Mouse (Mus musculus): Measurements from ENCODE around the gene Dthd1. TPM values are rescaled to one million over a fixed set of nuclear protein-coding genes. Genes with fewer than 3 reads are reported as not detected.

Gene Dthd1
- not detected for total RNA-seq (2022)

DNA sequence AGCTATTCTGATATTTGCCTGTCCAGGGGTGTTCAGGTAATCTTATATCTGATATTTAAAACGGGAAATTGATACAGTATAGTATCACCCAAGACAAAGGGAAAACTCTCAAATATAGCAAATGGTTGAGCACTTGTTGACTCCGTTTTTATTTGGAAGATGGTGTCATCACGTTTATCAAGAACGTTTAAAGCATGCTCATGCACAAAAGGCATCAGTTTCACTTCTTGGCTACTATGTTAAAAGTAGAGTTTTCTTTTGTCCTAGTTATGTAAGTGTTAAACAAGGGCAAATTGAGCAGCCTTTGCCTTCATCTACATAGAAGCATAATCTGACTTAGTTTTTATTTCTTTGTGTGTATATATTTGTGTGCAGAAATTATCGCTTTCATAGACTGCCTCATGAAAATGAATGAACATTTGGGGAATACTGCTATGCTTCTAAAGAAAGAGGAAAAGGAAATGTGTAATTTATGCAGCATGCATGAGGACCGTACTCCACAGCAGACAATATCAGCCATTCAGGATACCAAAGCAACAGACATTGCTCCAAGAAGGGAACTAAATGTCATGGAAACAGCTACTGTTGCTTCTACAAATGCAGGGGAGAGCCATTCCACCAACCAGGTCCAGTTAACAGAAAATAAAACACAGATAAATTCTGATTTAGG, at the start of gene Dthd1:
Gene Dthd1, plus strand, starts transcription at position 422 of the 670 bp plus-strand sequence.
- no peak for DNase-seq (ENCODE audit: low spot score in 2 of 2)

DNA sequence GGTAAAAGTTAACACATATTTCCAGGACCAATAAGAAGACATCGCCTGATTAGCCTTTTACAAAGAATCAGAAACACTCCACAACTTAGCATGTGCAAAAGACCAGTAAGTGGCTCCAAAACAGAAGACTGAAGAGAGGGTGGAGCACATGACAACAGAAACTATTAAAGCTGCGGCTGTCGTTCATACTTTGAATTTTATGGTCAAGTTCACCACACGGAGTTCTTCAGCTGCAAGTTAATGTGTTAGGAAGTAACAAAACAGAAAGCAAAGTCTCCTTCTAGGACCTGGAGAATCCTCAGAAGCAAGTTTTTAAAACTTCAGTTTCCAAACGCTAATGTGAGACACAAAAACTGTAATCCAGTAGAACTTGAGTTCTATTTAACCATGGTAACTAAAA, 49.5 kb upstream of the Dthd1 start:
- no peak for DNase-seq (ENCODE audit: low spot score in 2 of 2)

DNA sequence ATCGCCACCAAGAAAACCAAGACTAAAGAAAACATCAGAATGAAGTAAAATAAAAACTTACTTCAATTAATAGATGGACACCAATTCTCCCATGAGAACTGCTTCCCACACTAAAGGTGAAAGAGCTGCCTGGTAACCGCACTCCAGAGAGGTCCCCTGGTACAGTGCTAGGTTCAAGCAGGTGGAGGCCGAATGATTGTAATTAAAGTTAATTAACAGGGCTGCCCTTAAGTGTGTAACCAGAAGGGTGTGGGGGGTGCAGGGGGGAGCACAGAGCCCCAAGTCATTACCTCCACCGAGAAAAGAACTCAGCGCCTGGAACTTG, 48.2 kb upstream of the Dthd1 start:
- no peak for DNase-seq (ENCODE audit: low spot score in 2 of 2)

DNA sequence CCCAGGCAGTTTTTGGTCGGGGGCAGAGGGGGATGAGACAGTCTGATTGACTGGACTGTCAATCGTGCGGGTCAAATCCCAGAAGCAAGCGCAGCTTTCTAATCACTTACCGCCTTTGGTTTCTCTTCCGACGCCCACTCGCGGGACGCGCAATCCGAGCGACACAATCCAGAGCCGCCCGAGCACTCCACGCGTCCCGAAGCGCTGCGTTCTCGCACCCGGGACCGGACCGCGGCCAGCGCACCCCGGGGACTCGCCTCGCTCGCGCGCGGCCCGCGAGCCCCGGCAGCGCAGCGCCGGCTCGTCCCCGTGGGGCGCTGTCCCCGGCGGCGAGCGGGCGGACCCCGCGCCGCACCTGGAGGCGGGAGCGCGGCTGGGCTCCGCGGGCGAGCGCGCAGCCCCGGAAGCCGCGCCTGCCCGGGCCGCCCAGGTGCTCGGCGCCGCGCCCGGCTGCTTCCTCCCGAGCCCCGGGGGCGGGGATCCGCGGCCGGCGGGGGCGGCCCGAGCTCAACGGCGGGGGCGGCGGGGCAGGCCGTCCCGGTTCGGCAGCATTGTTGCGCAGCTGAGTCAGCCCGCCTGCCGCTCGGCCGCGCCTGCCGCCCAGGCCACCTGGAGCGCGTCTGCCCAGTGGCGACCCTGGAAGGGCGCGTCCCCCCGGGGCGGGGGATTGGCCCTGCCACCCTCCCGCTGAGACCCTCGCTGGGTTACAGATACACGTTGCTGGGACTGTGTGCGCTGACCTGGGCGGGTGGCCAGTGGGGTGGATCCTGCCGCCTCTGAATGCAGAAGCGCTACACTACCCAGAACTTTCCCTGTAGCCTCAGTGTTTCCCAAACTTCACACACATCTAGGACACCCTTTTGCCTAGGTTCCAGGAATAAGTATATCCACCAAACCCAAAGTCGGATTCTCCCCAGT, 47.6 kb upstream of the Dthd1 start, which contains the start of gene Arap2:
Gene Arap2, minus strand, starts transcription at position 376 of the 918 bp plus-strand sequence.
- DNase-seq (ENCODE audit: low spot score in 2 of 2) = peak; percentile 20 to 24

DNA sequence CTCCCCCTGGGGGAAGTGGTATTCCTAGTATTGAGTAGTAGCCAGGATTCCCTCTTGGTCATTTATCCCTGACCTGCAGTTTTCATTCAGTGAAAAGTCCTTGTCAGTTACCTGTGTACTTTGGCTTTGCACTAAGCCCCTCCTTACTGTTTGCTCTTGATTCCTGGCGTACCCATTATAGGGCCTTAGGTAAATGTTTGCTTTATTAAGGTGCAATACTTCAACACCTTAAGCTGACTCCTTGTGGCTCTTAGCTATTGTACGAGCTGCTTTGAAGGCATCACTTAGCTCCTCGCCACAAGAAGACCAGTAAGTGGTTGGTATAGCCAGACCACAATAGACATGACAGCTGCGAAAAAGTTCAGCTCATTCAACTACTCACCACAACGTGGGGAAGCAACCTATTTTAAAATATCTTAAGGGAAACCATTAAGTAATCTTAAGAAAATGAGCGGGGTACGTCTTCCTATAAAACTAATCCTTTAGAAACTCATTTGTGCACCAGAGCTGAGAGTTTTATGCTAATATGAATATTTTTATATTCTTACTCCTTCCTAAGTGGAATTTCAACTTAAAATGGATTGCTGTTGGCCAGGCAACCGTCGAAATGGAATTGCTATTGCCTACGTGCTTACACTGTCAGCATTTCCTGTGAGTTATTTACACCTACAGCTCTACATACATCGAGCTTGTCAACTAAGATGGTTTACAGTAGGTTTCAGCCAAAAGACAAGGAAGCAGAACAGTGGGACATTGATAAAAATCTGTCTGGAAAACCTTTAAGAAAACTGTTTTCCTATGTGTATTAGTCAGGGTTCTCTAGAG, 41.6 kb upstream of the Dthd1 start:
- DNase-seq (ENCODE audit: low spot score in 2 of 2) = no peak

DNA sequence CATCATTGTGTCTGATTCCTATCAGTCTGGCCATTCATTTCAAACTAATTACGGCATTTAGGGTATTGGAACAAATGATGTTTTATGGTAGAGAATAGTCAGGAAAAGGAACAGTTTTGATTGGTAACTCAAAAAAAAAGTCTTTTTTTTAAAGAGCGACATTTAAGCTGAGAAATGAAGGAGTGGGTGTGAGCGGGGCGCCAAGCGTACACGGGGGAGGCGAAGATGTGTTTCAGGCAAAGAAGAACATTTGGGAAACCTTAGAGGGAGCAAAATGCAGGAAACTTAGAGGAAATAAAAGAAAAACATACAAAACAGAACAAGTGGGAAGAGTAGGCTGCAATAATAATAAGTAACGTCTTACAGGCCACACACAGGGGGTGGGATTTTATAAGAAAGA, 35.8 kb upstream of the Dthd1 start:
- no peak for DNase-seq (ENCODE audit: low spot score in 2 of 2)

DNA sequence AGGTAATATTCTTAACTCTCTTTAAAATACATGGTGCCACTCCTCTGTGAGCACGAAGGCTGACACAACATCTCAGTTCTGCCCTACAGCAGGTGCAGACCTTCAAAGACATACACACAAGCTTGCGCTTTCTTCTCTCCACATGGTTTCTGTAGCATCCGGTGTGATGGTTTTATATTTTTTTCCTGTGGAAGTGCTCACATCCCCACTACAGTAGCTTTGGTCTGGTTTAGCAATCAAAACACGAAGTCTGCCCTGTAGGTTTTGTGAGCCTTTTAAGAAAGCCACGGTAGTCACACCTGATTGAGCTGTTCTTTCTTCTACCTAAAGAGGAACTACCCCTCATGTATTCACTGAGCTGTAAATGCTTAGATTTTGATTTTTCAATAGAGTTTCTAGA, 34.9 kb upstream of the Dthd1 start:
- no peak for DNase-seq (ENCODE audit: low spot score in 2 of 2)

DNA sequence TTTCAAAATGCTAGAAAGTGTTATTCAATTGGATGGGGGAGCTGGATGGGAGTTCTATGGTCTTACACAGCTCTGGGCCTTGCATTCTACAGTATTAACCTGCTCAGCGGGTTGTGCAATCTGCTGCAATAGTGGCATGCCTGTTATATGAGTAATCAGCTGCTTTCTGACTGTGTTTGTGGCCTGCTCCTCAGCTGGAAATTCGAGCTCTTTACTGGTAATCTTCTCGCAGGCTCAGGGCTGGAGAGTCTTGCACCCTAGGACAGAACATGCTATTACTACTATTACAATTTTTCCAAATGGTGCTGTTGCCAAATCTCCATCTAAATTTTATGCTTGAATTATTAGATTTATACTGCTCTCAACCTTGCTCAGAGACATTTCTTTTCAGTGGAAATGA, 26.8 kb upstream of the Dthd1 start:
- DNase-seq (ENCODE audit: low spot score in 2 of 2) = no peak

DNA sequence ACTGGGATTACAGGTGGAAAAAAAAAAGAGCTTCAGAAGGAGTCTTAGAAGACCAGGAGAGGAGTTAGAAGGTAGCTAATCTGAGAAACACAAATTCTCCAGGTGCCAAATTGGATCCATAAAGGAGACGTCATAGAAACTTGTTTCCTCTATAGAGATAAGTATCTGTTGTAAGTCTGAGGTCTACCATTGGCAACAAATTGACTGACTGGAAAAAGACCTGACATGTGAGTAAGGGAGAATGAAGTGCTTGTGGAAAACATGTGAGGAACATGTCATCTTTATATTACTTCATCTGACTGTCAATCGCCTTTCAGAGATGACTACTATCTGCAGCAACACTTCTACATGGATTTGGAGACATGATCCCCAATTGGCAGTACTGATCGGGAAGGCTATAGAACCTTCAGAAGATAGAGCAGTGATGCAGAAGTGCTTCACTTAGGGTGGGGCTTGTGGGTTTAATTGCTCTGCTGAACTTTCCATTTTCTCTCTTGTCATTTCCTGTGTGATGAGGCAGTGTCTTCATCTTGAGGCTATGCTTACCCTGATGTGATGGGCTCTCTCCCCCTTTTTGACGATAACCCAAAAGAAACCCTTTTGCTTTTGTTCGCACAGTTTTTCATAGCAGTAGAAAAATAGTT, 22.6 kb upstream of the Dthd1 start:
- DNase-seq (ENCODE audit: low spot score in 2 of 2) = no peak

DNA sequence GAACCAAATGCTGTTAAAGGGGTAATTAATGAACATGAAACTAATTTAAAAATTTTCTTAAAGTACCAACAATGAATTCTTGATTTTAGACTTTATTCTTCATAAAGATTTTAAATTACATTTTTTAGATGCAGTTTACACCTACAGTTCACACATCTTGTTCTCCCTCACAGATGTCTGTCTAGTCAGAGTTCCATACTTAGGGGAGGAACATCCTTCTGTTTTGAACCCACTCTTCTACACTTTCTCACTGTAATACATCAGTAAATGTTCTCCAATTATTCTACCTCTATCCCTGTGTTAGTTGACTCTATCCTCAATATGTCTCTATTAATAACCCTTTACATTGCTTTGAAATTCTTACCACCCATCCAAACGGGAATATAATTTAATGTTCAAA, 20.8 kb upstream of the Dthd1 start:
- no peak for DNase-seq (ENCODE audit: low spot score in 2 of 2)

DNA sequence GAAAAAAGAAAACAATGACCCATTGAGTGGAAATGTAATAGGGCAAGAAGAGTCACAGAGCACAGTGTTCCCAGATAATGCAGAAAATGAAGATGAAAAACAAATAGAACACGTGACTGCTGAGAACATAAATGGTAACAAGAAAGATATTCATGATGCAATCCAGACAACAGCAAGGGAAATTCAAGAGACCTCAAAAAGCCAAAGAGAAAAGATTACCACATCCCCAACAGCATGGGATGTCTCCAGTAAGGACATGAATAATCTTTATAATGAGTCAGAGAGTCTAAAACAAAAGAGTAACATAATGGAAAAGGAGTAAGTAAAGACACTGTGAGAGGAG, 420 bp downstream of the Dthd1 start:
- no peak for DNase-seq (ENCODE audit: low spot score in 2 of 2)

DNA sequence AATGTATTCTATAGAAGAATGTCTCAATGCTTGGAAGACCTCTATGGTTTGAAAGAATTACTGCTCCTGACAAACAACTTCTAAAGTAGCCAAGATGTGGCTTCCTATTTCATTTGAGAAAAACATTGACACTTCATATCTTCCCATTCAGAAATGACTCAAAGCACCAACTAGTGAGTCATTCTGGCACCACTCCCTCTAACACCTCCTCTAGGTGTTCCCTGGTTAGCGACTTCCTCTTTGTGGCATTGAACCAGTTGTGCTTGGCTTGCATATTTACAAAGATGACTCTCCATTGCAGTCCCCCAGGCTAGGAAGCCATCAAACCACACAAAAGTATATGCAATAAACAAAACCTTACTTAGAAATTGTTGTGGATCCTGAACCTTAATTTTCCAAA, 2.1 kb downstream of the Dthd1 start:
- no peak for DNase-seq (ENCODE audit: low spot score in 2 of 2)

DNA sequence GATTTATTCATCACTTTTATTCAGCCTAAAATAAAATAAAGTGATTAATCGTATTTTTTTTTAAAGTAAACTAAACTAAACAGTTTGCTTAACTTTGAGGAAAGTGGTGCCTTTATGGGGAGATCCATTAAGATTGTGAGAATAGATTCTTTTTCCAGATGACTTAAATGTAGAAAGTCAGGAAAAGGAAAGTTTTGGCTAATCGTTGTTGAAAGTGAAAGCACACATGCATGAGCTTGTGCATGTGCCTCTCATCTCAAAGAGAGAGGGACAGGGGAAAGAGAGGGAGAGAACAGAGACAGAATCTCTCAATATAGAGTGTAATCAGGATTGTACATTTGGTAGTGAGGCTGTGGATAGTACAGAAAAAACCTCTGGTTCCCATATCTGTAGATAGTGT, 5.9 kb downstream of the Dthd1 start:
- DNase-seq (ENCODE audit: low spot score in 2 of 2) = no peak

DNA sequence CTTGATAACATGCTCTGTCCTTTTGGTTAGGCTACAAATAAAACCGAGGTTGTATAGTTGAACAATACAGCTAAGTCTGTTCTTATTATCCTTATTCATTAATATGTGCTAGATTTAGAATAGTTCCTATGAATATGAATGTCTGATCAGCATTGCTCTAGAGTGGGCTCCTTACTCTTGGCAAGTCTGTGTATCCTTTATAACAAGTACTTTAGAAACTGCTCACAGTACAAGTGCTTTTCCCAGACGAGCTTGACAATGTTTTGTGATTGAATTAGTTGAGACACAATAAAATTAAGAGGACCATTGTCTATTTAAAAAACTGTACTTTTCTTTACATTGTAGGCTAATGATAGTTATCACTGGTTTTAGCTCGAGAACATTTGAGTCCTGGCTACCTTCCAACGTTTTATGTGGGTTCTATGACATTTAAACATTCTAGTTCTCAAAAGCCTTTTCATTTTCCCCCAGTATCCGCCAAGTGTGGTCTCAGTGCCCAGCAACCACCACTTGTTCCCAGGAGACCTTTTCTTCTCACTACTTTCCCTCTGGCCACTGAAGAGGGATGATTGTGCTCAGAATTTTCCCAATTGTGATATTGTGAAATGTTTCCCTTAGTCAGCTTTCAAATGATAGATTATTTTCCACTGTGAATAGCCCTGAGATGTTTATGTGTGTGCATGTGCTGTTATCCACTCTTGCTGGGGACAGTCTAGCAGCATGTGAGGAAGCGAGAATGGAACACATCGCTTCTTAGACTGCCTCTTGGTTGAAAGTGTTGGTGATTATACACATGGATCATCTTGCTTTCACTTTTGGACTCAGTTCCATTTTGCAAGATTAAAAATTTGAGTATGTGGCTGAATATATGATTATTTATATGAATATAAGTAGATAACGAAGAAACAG, 7.0 kb downstream of the Dthd1 start:
- DNase-seq (ENCODE audit: low spot score in 2 of 2) = no peak

DNA sequence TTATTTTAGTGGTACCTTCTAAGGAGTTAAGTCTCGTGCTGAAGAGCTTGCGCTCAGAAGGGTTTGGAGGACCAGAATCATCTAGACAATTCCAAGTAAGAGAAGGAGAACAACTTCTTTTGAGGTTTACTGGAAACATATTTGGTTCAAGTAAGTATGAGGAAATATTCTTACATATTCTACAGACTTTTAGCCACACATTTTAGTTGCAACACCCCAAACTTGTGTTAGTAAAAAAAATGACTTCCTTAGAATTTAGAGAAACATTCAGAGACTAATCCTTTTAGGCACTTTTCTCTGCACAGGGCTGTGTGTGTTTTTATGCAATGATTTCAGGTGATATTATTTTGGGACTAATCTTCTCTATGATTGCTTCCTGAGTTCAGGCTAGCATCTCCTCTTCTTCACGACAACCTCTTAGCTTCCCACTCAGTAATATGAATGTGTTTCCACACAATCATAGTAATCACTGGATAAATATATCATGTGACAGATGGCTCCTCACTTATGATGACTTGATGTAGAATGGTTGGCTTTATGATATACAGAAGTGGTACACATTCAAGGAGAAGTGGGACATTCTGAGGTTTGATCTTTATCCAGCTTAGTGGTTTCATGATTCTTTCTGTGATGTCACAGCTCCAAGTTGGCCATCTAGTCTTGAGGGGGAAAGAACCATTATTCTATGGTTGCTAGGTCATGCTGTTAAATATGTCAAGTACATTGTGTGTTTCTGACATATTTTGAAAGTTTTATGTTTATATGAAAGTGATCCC, 29.5 kb downstream of the Dthd1 start:
- no peak for DNase-seq (ENCODE audit: low spot score in 2 of 2)

DNA sequence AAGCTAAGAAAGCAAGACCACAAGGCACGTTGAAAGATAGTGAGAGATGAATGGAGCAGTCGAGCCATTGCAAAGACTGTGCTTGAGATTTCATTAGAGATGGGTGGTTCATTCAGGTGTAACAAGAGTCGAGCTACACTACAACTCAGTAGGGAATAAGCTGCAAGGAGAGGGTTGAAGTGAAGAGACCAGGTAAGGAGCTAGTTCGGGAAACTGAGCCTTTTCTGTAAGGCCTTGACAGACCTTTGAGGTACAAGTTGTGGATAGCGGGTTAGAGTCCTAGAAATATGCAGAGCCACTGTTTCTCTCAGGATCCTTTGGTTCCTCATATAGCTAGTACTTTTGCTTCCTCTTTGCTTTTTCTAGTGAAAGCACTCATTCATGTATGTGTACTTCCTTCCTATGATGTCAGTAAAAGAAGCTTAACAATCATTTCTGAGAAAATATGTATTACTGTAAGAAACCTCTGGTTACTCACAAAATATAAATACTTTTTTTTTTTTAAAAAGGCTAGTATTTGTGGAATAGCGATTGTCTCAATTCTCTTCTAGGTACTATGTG, 33.0 kb downstream of the Dthd1 start:
- no peak for DNase-seq (ENCODE audit: low spot score in 2 of 2)

DNA sequence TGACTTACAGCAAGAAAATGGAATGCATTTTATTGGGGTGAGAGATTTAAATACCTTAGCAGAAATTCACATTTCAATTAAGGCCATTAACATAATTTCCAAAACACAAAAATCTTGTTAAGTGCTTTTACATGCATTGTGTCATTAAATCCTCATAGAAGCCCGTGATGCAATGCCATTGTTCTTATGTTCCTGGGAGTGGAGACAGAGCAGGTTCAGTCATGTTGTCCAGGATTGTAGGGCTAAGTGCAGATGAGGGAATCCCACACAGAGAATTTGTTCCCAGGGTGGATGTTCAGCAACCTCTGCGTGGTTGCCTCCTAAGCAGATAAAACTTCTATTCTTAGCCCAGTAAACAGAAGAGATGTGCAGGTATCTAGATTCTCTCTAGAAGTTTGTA, 37.7 kb downstream of the Dthd1 start:
- no peak for DNase-seq (ENCODE audit: low spot score in 2 of 2)

DNA sequence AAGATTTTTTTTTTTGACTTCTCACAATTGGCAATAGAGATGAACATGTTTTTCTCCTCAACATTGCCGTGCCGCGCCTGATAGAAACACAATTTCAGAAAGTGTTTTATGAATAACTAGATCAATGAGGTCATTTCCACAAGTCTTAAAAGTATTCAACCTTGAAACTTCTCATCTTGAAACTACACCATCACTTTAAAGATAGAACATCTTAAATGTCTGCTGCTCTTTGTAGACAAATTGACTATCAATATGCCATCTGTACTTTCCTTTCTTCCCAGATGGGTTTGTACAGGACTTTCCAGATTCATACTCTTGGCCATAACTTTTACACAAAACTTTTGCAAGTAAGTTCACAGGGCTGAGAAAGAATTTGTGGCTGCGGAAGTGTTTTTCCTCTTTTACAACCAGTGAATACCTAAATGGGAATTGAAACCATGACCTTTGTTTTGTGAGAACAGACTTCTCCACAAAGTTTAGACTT, 40.8 kb downstream of the Dthd1 start:
- DNase-seq (ENCODE audit: low spot score in 2 of 2) = no peak

DNA sequence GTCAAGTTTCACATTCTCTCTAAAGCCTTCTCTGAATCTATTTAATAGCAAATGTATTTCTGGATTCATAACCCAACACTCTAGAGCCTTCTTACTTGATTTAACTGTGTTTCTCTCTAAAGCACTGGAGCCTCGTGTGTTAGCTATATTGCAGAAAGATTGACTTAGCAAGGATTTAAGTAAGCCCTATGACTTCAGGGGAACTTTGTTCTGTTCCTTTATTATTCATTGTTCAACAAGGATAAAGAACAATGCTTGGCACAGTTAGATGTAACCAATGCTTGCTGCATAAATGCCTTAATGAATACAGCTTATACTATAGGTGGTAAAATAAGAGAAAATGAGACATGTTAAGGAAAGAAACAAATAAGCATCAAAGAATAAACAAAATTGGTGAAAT, 43.9 kb downstream of the Dthd1 start:
- DNase-seq (ENCODE audit: low spot score in 2 of 2) = no peak

Data from gastrocnemius, adult 8-10 months (tissue).